Mouse (Mus musculus): ENCODE measurements around the gene Cmip. TPM values are rescaled to one million over a fixed set of nuclear protein-coding genes. Genes with fewer than 3 reads are reported as not detected.

Gene Cmip
- polyA plus RNA-seq, 1 experiment, result 53.1 TPM

- WGBS, result 79% methylated on average over 15 of the region's 15 CpGs
- Histone ChIP-seq H3K4me1 (ENCODE audit: control insufficient read depth, insufficient read depth, low read length) (no peaks in the 10 kb centered on the region), H3K4me3 (replicated peaks; ENCODE audit: extremely low read depth, low read depth, low read length) (no peak overlapping the region)
- DNase-seq, result no peak
- TF ChIP-seq POLR2A (IDR thresholded peaks at IDR 0.05; ENCODE audit: borderline replicate concordance, extremely low read depth, low read depth, low read length), result no peak
- TF ChIP-seq CTCF (IDR thresholded peaks at IDR 0.05; ENCODE audit: insufficient read depth, low read length), result no peak
Observed at GRCm38 (mm10) chr8:117446344-117446997, 189.6 kb downstream of the Cmip start.

DNA sequence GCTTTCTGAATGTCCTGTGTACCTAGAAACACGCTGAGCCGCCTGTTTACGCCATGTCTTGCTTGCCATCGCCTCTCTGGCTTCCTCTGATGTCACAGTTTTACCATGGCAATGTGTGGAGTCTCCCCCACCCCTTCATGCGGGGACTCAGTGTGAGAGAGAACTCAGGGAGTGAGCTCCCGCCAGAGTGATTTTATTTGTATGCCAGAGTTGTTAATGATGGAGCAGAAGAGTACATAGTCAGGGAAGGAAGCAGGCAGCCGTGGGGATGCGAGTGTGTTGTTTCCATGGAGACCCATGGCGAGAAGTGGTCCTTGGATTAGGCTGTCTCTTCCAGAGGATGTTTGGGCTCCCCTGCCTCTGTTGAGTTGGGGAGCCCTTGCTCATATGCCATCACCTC is 194.2 kb downstream of the Cmip start:
- Histone ChIP-seq H3K4me3 (replicated peaks; ENCODE audit: extremely low read depth, low read depth, low read length) (no peak overlapping the region), H3K4me1 (ENCODE audit: control insufficient read depth, insufficient read depth, low read length) (no peaks in the 10 kb centered on the region)
- DNase-seq, result no peak
- WGBS, result 70% methylated on average over 9 of the region's 9 CpGs
- TF ChIP-seq CTCF (IDR thresholded peaks at IDR 0.05; ENCODE audit: insufficient read depth, low read length) (no peak), POLR2A (IDR thresholded peaks at IDR 0.05; ENCODE audit: borderline replicate concordance, extremely low read depth, low read depth, low read length) (no peak)

GRCm38 (mm10) chr8:117453974-117454373 is 197.1 kb downstream of the Cmip start:
- no peak overlapping the region for H3K4me3 ChIP-seq (replicated peaks; ENCODE audit: extremely low read depth, low read depth, low read length)
- DNase-seq, result no peak
- H3K4me1 ChIP-seq (ENCODE audit: control insufficient read depth, insufficient read depth, low read length), result no peaks in the 10 kb centered on the region
- WGBS, result 84% methylated on average over 6 of the region's 6 CpGs
- TF ChIP-seq CTCF (IDR thresholded peaks at IDR 0.05; ENCODE audit: insufficient read depth, low read length), result no peak

GRCm38 (mm10) chr8:117454516-117455116 is 197.8 kb downstream of the Cmip start:
- Histone ChIP-seq H3K4me1 (ENCODE audit: control insufficient read depth, insufficient read depth, low read length) (no peaks in the 10 kb centered on the region), H3K4me3 (replicated peaks; ENCODE audit: extremely low read depth, low read depth, low read length) (no peak overlapping the region)
- no peak for DNase-seq
- TF ChIP-seq CTCF (IDR thresholded peaks at IDR 0.05; ENCODE audit: insufficient read depth, low read length) (no peak), POLR2A (IDR thresholded peaks at IDR 0.05; ENCODE audit: borderline replicate concordance, extremely low read depth, low read depth, low read length) (no peak)
- WGBS, result 85% methylated on average over 14 of the region's 14 CpGs

DNA sequence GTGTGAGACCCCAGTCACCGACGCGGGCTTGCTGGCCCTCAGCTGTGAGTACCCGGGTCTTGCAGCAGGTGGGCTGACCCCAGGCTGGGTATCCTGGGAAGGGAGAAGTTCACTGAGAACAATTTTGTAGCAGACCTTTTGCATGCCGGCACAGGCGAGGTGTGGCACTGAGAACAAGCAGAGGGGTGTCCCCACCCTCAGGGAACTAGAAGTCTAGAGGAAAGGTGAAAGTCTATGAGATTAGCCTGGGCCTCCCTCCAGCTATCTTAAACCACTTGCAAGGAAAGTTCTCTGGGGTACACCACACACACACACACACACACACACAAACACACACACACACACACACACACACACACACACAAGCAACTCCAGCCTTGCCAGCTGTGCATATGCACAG is 198.8 kb downstream of the Cmip start:
- no peak for DNase-seq
- no peak overlapping the region for H3K4me3 ChIP-seq (replicated peaks; ENCODE audit: extremely low read depth, low read depth, low read length)
- no peak for TF ChIP-seq CTCF (IDR thresholded peaks at IDR 0.05; ENCODE audit: insufficient read depth, low read length)
- no peak for TF ChIP-seq POLR2A (IDR thresholded peaks at IDR 0.05; ENCODE audit: borderline replicate concordance, extremely low read depth, low read depth, low read length)
- H3K4me1 ChIP-seq (ENCODE audit: control insufficient read depth, insufficient read depth, low read length), result no peaks in the 10 kb centered on the region
- 93% methylated on average over 6 of the region's 6 CpGs for WGBS

DNA sequence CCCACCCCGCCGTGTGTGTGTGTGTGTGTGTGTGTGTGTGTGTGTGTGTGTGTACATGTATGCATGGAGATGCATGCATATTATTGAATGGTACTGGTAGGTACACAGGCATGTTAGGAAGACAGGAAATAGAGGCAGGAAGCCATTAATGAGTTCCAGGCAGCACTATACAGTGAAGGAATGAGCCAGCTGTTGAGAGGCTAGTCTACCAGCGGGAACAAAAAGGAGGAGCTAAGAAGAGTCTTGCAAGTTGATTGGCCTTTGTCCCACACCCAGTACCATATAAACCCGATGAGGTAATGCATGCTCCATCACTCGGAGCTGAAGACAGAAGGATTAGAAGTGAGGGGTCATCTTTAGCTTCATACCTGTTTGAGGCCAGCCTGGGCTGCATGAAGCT is 201.6 kb downstream of the Cmip start:
- Histone ChIP-seq H3K4me1 (ENCODE audit: control insufficient read depth, insufficient read depth, low read length) (no peaks in the 10 kb centered on the region), H3K4me3 (replicated peaks; ENCODE audit: extremely low read depth, low read depth, low read length) (no peak overlapping the region)
- WGBS, result 42% methylated on average over 5 of the region's 5 CpGs
- DNase-seq, result no peak
- TF ChIP-seq POLR2A (IDR thresholded peaks at IDR 0.05; ENCODE audit: borderline replicate concordance, extremely low read depth, low read depth, low read length), result no peak
- TF ChIP-seq CTCF (IDR thresholded peaks at IDR 0.05; ENCODE audit: insufficient read depth, low read length), result no peak

DNA sequence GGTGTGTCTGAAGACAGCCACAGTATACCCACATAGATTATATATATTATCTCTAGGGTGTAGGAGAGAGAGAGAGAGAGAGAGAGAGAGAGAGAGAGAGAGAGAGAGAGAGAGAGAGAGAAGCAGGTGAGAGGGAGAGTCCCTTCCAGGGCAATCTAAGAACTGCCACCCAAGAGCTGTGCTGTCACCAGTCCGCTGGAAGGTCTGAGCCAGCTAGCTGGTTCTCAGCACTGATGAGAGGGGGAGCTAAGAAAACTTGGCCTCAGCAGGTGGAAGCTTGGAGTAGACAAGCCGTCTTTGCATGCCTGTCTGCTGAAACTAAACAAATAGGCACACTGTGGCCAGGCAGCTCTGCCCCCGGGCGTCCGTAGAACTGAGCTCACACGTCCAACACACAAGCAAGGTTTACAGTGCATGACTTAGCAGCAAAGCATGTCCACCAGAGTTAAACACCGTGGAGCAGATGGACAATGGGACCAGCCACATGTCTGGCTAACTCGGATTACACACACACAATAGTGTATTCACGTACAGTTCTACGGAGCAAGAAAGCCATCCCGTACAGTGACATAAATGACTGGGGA is 205.9 kb downstream of the Cmip start:
- Histone ChIP-seq H3K4me3 (replicated peaks; ENCODE audit: extremely low read depth, low read depth, low read length) (no peak overlapping the region), H3K4me1 (ENCODE audit: control insufficient read depth, insufficient read depth, low read length) (no peaks in the 10 kb centered on the region)
- 49% methylated on average over 11 of the region's 11 CpGs for WGBS
- DNase-seq, result no peak
- TF ChIP-seq CTCF (IDR thresholded peaks at IDR 0.05; ENCODE audit: insufficient read depth, low read length) (no peak), POLR2A (IDR thresholded peaks at IDR 0.05; ENCODE audit: borderline replicate concordance, extremely low read depth, low read depth, low read length) (no peak)

- DNase-seq, result no peak
Observed at GRCm38 (mm10) chr8:117464525-117464924, 207.7 kb downstream of the Cmip start.

DNA sequence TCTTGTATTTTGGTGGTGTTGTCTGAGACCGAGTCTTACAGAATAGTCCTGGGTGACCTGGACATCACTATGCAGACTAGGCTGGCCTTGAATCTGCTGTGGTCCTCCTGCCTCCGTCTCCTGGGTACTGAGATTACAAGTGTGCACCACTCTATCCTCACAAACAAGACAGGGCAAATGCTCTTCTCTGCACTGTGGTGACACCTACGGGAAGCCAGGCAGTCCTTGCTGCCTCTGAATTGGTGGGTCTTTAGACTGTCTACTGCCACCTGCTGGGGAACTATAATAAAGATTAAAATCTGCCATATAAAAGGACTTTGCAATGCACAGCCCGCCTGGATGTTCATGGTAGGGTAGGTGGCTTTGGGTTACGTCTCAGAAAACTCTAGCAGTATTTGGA is 208.4 kb downstream of the Cmip start:
- 26% methylated on average over 5 of the region's 5 CpGs for WGBS

More at GRCm38 (mm10) chr8:117464525-117464924, 207.7 kb downstream of the Cmip start:
- Histone ChIP-seq H3K4me3 (replicated peaks; ENCODE audit: extremely low read depth, low read depth, low read length) (no peak overlapping the region), H3K4me1 (ENCODE audit: control insufficient read depth, insufficient read depth, low read length) (no peaks in the 10 kb centered on the region)
- TF ChIP-seq CTCF (IDR thresholded peaks at IDR 0.05; ENCODE audit: insufficient read depth, low read length), result 0 out of 2 replicates have a peak, but pooled peaks have one; percentile 16
- no peak for TF ChIP-seq POLR2A (IDR thresholded peaks at IDR 0.05; ENCODE audit: borderline replicate concordance, extremely low read depth, low read depth, low read length)
- 93% methylated on average over 6 of the region's 6 CpGs for WGBS

GRCm38 (mm10) chr8:117467466-117467865 is 210.6 kb downstream of the Cmip start:
- DNase-seq, result no peak
- 75% methylated on average over 10 of the region's 10 CpGs for WGBS
- peaks cover 3% of the 10 kb centered on the region; the same call in 1 of the 2 replicates for H3K4me1 ChIP-seq (ENCODE audit: control insufficient read depth, insufficient read depth, low read length)

More for the DNA sequence above, 208.4 kb downstream of the Cmip start:
- Histone ChIP-seq H3K4me1 (ENCODE audit: control insufficient read depth, insufficient read depth, low read length) (no peaks in the 10 kb centered on the region), H3K4me3 (replicated peaks; ENCODE audit: extremely low read depth, low read depth, low read length) (no peak overlapping the region)
- peak; percentile 33 for DNase-seq
- TF ChIP-seq POLR2A (IDR thresholded peaks at IDR 0.05; ENCODE audit: borderline replicate concordance, extremely low read depth, low read depth, low read length), result no peak
- TF ChIP-seq CTCF (IDR thresholded peaks at IDR 0.05; ENCODE audit: insufficient read depth, low read length), result peak; percentile 80

More at GRCm38 (mm10) chr8:117467466-117467865, 210.6 kb downstream of the Cmip start:
- TF ChIP-seq POLR2A (IDR thresholded peaks at IDR 0.05; ENCODE audit: borderline replicate concordance, extremely low read depth, low read depth, low read length) (no peak), CTCF (IDR thresholded peaks at IDR 0.05; ENCODE audit: insufficient read depth, low read length) (no peak)
- H3K4me3 ChIP-seq (replicated peaks; ENCODE audit: extremely low read depth, low read depth, low read length), result no peak overlapping the region
